Mouse (Mus musculus) thymus, adult 2 months (tissue): ENCODE measurements at regions not wholly inside any gene's neighbourhood (a gene's known extent, or its start where the extent isn't known, plus 50 kb on each side); places are given as distances from the start of the nearest gene placed in this dataset.

Experiments
- DNase-seq: peaks from one replicate; pipeline ENCODE4 v3.0.0; 2021
- H3K27ac ChIP-seq: fragments of 200-500 bp; 2 replicates; pipeline ENCODE4 v1.5.1; 2012; ENCODE audit warnings: low read length, control low read depth; ENCODE audit not compliant: control insufficient read depth, insufficient read depth
- H3K27me3 ChIP-seq: fragments of 200-500 bp; 2 replicates; pipeline ENCODE4 v1.6.1; 2012; ENCODE audit warnings: mild to moderate bottlenecking, low read length, moderate library complexity, mixed read lengths; ENCODE audit not compliant: control insufficient read depth, insufficient read depth
- H3K36me3 ChIP-seq: fragments of 200-500 bp; 2 replicates; pipeline ENCODE4 v1.6.1; 2012; ENCODE audit warnings: mild to moderate bottlenecking, low read length, moderate library complexity; ENCODE audit not compliant: control insufficient read depth, insufficient read depth
- H3K4me1 ChIP-seq: fragments of 200-500 bp; replicated peaks from 2 replicates; pipeline ENCODE4 v1.6.1; 2012; ENCODE audit warnings: low read length; ENCODE audit not compliant: control insufficient read depth, insufficient read depth
- H3K4me3 ChIP-seq: fragments of 200-500 bp; 2 replicates; pipeline ENCODE4 v1.5.1; 2012; ENCODE audit warnings: mild to moderate bottlenecking, low read length, control low read depth, moderate library complexity; ENCODE audit not compliant: control insufficient read depth, insufficient read depth
- CTCF ChIP-seq: fragments of 200-500 bp; IDR thresholded peaks from 2 replicates; pipeline ENCODE4 v1.5.1; 2012; ENCODE audit warnings: mild to moderate bottlenecking, control low read depth, low read length, moderate library complexity, borderline replicate concordance; ENCODE audit not compliant: control insufficient read depth, poor library complexity, insufficient read depth; ENCODE audit errors: extremely low read depth
- POLR2A ChIP-seq: fragments of 200-500 bp; IDR thresholded peaks from 2 replicates; pipeline ENCODE4 v1.6.1; 2012; ENCODE audit warnings: mild to moderate bottlenecking, low read length, control low read depth, moderate library complexity; ENCODE audit not compliant: control insufficient read depth, poor library complexity, insufficient read depth; ENCODE audit errors: extremely low read depth
- WGBS: fragments of 180-500 bp; shearing (Covaris S2); methylation state at CpG from one replicate; pipeline ENCODE4 v1.1.7; 2018; 5-methylcytosine and 5-hydroxymethylcytosine counted together

GRCm38 (mm10) chr17:14507111-14507510 is 186.9 kb downstream of the Thbs2 start:
- Histone ChIP-seq H3K36me3 (no peaks in the 10 kb centered on the region), H3K4me1 (no peaks in the 10 kb centered on the region), H3K4me3 (no peak overlapping the region), H3K27ac (no peak overlapping the region), H3K27me3 (no peaks in the 10 kb centered on the region)
- DNase-seq, result no peak
- TF ChIP-seq POLR2A (no peak), CTCF (no peak)
- 88% methylated on average over 3 of the region's 3 CpGs for WGBS

GRCm38 (mm10) chr17:14506123-14506522 is 187.9 kb downstream of the Thbs2 start:
- TF ChIP-seq CTCF (no peak), POLR2A (no peak)
- Histone ChIP-seq H3K36me3 (no peaks in the 10 kb centered on the region), H3K27me3 (no peaks in the 10 kb centered on the region), H3K27ac (no peak overlapping the region), H3K4me3 (no peak overlapping the region), H3K4me1 (no peaks in the 10 kb centered on the region)
- no peak for DNase-seq

- DNase-seq, result no peak
- 94% methylated on average over 4 of the region's 4 CpGs for WGBS
- Histone ChIP-seq H3K27ac (no peak overlapping the region), H3K4me3 (no peak overlapping the region), H3K27me3 (no peaks in the 10 kb centered on the region), H3K36me3 (no peaks in the 10 kb centered on the region), H3K4me1 (no peaks in the 10 kb centered on the region)
- no peak for TF ChIP-seq CTCF
- no peak for TF ChIP-seq POLR2A
Measured at GRCm38 (mm10) chr17:14505415-14505814, 188.6 kb downstream of the Thbs2 start.

- no peak overlapping the region for H3K27ac ChIP-seq
- no peak for DNase-seq
- H3K4me3 ChIP-seq, result no peak overlapping the region
- H3K27me3 ChIP-seq, result no peaks in the 10 kb centered on the region
- TF ChIP-seq POLR2A, result no peak
- no peak for TF ChIP-seq CTCF
- WGBS, result 100% methylated on average over 1 of the region's 1 CpGs
- H3K4me1 ChIP-seq, result no peaks in the 10 kb centered on the region
- H3K36me3 ChIP-seq, result no peaks in the 10 kb centered on the region
Measured at GRCm38 (mm10) chr17:14503670-14504069, 190.4 kb downstream of the Thbs2 start.

- Histone ChIP-seq H3K27ac (no peak overlapping the region), H3K4me1 (no peaks in the 10 kb centered on the region), H3K27me3 (no peaks in the 10 kb centered on the region), H3K36me3 (no peaks in the 10 kb centered on the region), H3K4me3 (no peak overlapping the region)
- no peak for DNase-seq
- TF ChIP-seq CTCF, result no peak
- no peak for TF ChIP-seq POLR2A
- WGBS, result 89% methylated on average over 2 of the region's 2 CpGs
Measured at GRCm38 (mm10) chr17:14501341-14501740, 192.7 kb downstream of the Thbs2 start.

GRCm38 (mm10) chr17:14497086-14497485 is 196.9 kb downstream of the Thbs2 start:
- WGBS, result 97% methylated on average over 15 of the region's 15 CpGs
- no peak for DNase-seq
- no peak overlapping the region for H3K27ac ChIP-seq
- no peaks in the 10 kb centered on the region for H3K4me1 ChIP-seq
- no peaks in the 10 kb centered on the region for H3K27me3 ChIP-seq
- TF ChIP-seq CTCF (no peak), POLR2A (no peak)
- no peak overlapping the region for H3K4me3 ChIP-seq
- H3K36me3 ChIP-seq, result no peaks in the 10 kb centered on the region

- no peaks in the 10 kb centered on the region for H3K4me1 ChIP-seq
- no peaks in the 10 kb centered on the region for H3K36me3 ChIP-seq
- no peaks in the 10 kb centered on the region for H3K27me3 ChIP-seq
- TF ChIP-seq CTCF (no peak), POLR2A (no peak)
- 91% methylated on average over 8 of the region's 8 CpGs for WGBS
- H3K27ac ChIP-seq, result no peak overlapping the region
- DNase-seq, result no peak
- no peak overlapping the region for H3K4me3 ChIP-seq
Measured at GRCm38 (mm10) chr17:14493751-14494320, 200.2 kb downstream of the Thbs2 start.
